Mouse (Mus musculus) small intestine, adult 10 weeks (tissue): ENCODE measurements around the gene Nrsn2. TPM values are rescaled to one million over a fixed set of nuclear protein-coding genes. Genes with fewer than 3 reads are reported as not detected.

Experiments used
- polyA plus RNA-seq: library from polyadenylated mRNA; stranded (reverse); fragments of 350-450 nt; fragmentation: Illumina TruSeq; extraction: RNeasy Lipid Tissue Mini Kit (QIAGEN cat#74804); gene quantifications from one replicate; pipeline ENCODE4 v1.2.3, GENCODE M21; 2014; ENCODE audit warnings: low replicate concordance

The Nrsn2 gene
- not detected for polyA plus RNA-seq

GRCm38 (mm10) chr2:152376345-152376741 lies at the start of gene Nrsn2:
TSS of gene Nrsn2 (minus strand) at chr2:152376638.

GRCm38 (mm10) chr2:152415287-152415686 lies 38.8 kb upstream of the Nrsn2 start, which contains the start of gene 6820408C15Rik:
TSS of gene 6820408C15Rik (plus strand) at chr2:152415587.

GRCm38 (mm10) chr2:152414591-152415165 lies 38.2 kb upstream of the Nrsn2 start, which contains the start of gene Zcchc3:
TSS of gene Zcchc3 (minus strand) at chr2:152415027.

GRCm38 (mm10) chr2:152397680-152398435 lies 21.4 kb upstream of the Nrsn2 start, which contains the start of gene Sox12:
TSS of gene Sox12 (minus strand) at chr2:152398063.

GRCm38 (mm10) chr2:152343329-152344213 lies 32.9 kb downstream of the Nrsn2 start, which contains the start of gene Trib3:
TSS of gene Trib3 (minus strand) at chr2:152344032.

GRCm38 (mm10) chr2:152332101-152332825 lies 44.2 kb downstream of the Nrsn2 start, which contains the start of gene Rbck1:
TSS of gene Rbck1 (minus strand) at chr2:152332653.

Other genes starting within 250 kb of the Nrsn2 start
- not detected for gene Tcf15, start 233.1 kb downstream of the Nrsn2 start, polyA plus RNA-seq
- gene Csnk2a1, start 149.8 kb downstream of the Nrsn2 start, polyA plus RNA-seq, result 190 TPM
- 22.9 TPM for gene Tbc1d20, start 82.8 kb downstream of the Nrsn2 start, polyA plus RNA-seq
- 1.3 TPM for gene Rbck1, start 44.0 kb downstream of the Nrsn2 start, polyA plus RNA-seq
- gene Trib3, start 32.6 kb downstream of the Nrsn2 start, polyA plus RNA-seq, result 0.26 TPM
- 0.11 TPM for gene Sox12, start 21.4 kb upstream of the Nrsn2 start, polyA plus RNA-seq
- 0.82 TPM for gene Zcchc3, start 38.4 kb upstream of the Nrsn2 start, polyA plus RNA-seq
- gene 6820408C15Rik, start 38.9 kb upstream of the Nrsn2 start, polyA plus RNA-seq, result not detected
- gene Defb23, start 88.0 kb upstream of the Nrsn2 start, polyA plus RNA-seq, result not detected
- not detected for gene Defb20, start 100.4 kb upstream of the Nrsn2 start, polyA plus RNA-seq
- gene Defb22, start 113.5 kb upstream of the Nrsn2 start, polyA plus RNA-seq, result not detected
- not detected for gene Defb26, start 135.1 kb upstream of the Nrsn2 start, polyA plus RNA-seq
- gene Defb28, start 141.6 kb upstream of the Nrsn2 start, polyA plus RNA-seq, result not detected
- gene Defb29, start 163.5 kb upstream of the Nrsn2 start, polyA plus RNA-seq, result not detected
- gene Gm17416, start 192.7 kb upstream of the Nrsn2 start, polyA plus RNA-seq, result not detected
- not detected for gene Defb21, start 196.1 kb upstream of the Nrsn2 start, polyA plus RNA-seq
- not detected for gene Defb19, start 203.7 kb upstream of the Nrsn2 start, polyA plus RNA-seq
- gene Defb45, start 222.8 kb upstream of the Nrsn2 start, polyA plus RNA-seq, result not detected
- gene Defb36, start 227.7 kb upstream of the Nrsn2 start, polyA plus RNA-seq, result not detected
- not detected for gene Defb25, start 246.4 kb upstream of the Nrsn2 start, polyA plus RNA-seq